Mouse (Mus musculus): Measurements from ENCODE around the gene Usp32.

Usp32 gene

GRCm38 (mm10) chr11:85123267-85123992, 16.5 kb downstream of the Usp32 start:
- no peak for DNase-seq

GRCm38 (mm10) chr11:85122073-85122472, 17.9 kb downstream of the Usp32 start:
- no peak for DNase-seq

DNA sequence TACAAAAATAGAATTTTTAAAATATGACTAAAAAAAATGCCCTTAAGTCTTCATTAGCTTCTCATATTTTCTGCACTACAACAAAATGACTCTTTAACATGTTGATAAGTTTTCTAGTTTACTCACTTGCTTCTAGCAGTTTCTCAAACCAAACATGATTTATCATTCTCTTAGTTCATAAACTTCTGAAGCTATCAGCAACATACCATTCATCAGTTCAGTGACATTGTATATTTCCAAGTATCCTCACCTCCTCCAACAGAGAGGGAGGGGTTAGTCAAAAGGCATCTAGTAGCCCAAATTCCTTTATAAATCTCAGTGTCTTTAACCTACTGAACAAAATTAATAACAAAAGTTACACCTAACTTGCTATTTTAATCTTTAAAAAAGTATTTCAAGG, 22.8 kb downstream of the Usp32 start:
- DNase-seq = no peak

DNA sequence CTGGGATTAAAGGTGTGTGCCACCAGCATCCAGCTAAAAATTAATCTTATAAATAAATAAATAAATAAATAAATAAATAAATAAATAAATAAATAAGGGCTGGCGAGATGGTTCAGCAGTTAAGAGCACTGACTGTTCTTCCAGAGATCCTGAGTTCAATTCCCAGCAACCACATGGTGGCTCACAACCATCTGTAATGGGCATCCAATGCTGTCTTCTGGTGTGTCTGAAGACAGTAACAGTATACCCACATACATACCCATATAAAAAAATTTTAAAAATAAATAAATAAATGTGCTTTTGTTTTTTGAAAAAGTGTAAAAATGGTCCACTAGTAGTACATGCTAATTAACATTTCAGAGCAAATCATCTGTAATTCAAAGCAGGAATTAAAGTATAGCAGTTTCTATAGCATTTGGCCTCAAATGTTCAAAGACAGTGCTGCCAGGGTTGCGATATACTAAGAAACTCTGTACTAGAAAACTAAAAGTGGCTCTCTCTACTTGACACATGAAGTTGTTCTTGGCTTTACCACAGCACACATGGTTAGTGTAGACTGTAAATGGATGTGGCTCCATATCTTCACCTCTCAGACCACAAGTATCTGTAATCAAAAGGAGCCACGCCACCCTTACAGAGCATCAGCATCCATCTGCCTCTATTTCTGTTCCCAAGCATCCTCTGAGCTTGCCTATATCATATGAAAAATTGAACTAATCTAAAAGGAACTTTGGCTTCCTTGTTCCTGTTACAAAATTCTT, 23.7 kb downstream of the Usp32 start:
- no peak for DNase-seq

DNA sequence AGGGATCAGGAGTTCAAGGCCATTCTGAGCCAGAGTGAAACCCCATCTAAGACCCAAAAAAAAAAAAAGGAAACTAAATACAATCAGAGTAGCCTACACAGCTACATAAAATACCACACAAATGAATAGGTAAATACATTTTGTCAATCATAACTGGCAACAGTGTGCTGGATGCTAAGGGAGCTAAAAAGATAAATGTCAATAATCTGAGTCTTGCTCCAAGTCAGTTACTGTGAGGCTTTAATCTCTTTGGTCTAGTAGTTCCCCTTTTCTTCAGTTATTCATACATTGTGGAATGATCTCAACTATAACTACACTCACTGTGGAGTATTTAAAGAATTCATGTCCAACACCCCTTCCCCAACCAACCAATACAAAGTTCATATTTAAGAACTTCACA, 30.0 kb downstream of the Usp32 start:
- DNase-seq = no peak

DNA sequence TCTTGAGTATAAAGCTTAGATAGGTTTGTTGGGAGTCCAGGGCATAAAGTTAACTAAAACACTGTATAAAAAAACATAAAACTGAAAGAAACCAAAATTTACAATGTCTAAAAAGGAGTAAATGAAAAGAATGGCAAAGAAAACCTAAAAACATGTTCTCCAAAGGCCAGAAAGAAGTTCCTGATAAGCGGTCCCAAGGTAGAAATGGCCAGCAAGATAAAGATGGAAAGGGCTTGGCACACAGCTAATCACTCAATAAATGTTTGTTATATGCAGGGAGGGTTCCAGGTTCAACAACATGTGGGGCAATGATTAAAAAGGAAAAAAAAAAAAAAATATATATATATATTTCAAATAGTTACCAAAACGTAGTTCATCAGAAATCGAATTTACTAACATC, 32.7 kb downstream of the Usp32 start:
- no peak for DNase-seq

DNA sequence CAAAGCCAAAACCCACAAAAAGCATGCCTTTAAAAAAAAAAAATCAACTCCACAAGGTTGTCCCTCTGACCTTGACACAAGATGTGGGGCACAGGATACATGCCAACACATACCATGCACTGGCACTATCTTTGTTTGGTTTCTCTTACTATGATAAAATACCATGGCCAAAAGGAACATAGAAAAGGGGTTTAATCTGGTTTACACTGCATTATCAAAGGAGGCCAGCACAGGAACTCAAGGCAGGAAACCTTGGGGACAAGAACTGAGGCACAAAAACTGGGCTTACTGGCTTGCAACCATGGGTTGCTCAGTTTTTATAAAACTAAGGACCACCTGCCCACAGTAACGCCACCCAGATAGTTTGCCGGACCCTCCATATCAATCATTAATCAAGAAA, 34.1 kb downstream of the Usp32 start:
- DNase-seq = no peak

- DNase-seq = no peak
Measured at GRCm38 (mm10) chr11:85103763-85104162, 36.2 kb downstream of the Usp32 start.

DNA sequence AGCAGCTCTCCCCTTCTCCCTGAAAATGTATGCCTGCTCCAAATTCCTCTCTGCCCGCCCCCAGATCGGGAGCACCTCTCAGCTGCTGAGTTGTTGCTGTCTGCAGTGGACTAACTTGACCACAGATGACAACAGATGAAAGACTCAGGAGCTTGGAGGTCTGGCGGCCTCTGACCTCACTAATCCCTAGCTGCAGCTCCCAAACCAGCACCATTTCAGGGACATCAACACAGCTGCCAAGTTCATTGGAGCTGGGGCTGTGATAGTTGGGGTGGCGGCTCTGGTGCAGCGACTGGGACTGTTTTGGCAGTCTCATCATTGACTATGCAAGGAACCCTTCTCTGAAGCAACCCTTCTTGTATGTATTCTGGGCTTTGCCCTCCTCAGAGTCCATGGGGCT, 44.8 kb downstream of the Usp32 start:
- DNase-seq = peak; percentile 12

- DNase-seq = no peak
Measured at GRCm38 (mm10) chr11:85086253-85086652, 53.7 kb downstream of the Usp32 start.

DNA sequence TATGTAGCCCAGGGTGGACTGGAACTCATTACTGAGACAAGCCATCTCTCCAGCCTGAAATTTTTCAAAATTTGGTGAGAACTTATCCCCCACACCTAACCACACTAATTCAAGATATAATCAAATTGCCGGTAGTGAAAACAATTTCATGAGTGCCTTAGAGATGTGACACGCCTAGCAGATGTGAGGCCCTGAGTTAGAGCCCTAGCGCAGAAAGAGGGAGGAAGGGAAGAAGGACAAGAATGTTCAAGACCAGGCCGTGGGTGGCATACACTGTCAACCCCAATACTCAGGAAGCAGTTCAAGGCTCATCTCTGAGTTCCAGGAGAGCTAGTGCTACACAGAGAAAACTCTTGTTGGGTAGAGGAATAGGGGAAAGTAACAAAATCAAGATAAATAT, 72.1 kb downstream of the Usp32 start:
- no peak for DNase-seq

DNA sequence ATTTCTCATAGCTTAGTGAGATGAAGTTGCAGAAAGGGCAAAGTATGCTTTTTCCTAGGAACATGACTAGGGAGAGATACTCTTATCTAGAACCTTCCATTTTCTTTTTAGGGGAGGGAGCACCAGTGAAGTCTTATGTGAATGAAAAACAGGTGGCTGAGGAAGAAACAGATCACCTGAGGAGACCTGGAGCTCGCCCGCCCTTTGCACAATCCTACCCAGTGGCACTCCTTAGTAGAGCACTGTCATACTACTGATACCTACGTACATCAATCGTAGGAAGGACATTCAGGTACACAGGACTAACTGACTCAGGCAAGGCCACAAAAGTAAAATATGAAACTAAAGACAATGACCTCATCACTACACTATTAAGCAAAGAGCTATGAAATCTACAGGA, 81.4 kb downstream of the Usp32 start:
- DNase-seq = no peak

- no peak for DNase-seq
Measured at GRCm38 (mm10) chr11:85057544-85057943, 82.4 kb downstream of the Usp32 start.

- DNase-seq = no peak
Measured at GRCm38 (mm10) chr11:85056901-85057300, 83.1 kb downstream of the Usp32 start.

DNA sequence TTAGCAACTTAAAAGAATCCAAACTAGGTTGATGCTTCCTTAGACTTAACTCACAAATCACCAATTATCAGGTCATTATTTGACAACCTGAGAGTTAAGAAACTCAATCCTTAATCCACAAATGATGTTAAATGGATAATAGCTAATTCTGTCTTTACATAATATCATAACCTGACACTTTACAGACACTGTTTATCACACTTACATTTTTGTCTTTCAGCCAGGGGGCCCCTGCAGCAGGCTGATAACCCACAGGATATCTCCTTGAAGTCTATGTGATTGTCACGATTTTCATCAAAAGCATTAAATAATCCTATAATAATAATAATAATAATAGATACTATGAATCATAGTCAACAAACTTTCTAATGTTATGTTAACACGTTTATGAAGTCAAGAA, 84.4 kb downstream of the Usp32 start:
- DNase-seq = no peak

DNA sequence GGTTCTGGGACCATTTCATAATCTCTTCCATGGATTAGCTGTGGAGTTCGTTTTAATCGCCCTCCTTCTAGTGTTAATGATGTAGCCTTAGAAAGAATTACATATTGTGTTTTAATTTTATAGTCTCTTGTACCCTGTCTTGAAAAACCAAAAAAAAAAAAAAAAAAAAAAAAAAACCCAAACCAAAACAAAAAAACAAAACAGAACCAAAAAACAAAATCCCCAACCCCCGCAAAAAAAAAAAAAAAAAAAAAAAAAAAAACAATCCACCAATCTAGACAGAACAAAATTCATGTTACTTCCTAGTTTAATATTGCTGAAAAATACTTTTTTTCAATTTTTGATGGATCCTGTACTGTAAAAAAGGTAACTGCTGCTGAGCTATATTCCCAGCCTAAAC, 100.7 kb downstream of the Usp32 start:
- DNase-seq = no peak

- DNase-seq = no peak
Measured at GRCm38 (mm10) chr11:85013121-85013520, 126.8 kb downstream of the Usp32 start.

DNA sequence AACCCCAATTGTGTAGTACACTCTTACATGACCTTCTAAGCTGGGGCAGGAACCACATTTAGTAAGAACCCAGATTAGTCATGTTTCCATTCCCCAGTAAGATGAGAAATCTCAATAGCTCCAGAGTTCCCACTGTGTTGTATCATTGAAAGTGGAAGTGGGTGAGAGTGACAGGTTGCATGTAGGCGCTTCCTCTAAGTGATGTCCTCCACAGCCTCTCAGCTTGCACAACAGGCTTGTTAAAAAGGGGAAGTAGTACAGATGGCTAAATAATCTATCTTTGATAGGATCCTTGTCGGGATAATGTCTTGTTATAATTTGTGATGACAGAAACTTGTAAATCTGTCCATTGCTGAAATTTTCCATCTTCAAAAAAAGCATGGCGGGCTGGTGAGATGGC, 136.4 kb downstream of the Usp32 start:
- DNase-seq = peak; percentile 69

- DNase-seq = no peak
Measured at GRCm38 (mm10) chr11:84995241-84995640, 144.7 kb downstream of the Usp32 start.

GRCm38 (mm10) chr11:84992996-84993395, 147.0 kb downstream of the Usp32 start:
- no peak for DNase-seq

DNA sequence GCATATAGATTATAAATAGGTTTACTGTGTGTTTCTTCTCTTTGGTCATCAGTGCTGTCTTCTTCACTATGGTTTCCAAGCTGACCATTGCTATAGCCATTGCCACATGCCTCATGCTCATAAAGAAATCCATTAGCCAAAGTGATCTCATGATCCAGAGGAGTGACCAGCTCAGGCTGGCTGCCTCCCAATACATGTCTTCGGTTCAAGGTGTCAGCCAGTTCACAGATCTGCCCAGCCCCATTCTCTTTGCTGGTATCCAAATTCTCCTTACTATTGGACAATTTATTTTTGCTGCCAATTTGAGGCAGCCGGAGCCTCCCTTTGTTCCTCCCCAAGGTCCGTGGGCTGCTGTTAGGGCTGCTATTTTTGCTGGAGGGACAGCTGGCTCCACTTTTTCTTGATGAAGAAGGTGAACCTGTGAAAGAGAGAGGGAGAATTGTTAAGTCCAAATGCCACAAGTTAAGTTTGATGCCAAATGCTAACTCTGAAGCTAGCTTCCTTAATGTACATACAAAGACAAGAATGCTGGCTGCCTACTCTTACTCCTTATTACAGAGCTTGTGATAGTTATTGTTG, 151.5 kb downstream of the Usp32 start:
- peak; percentile 59 for DNase-seq

DNA sequence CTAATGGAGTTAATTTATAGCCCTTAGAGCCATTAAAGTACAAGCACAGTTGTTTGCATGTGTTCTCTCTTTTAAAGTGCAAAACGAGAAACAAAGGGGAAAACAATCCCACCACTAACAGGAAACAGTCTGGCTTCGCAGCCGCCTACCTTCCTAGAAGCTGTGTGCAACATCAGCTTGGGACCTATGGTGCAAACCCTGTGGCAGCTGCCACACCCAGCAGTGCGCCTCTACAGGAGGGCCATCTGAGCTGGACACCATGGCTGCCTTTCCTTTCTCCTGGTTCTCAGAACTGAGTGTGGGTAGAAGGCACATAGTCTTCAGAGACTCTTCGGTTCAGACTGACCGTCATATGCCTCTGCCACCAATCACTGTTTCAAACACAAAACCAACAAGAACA, 154.5 kb downstream of the Usp32 start:
- DNase-seq = no peak

GRCm38 (mm10) chr11:84980697-84981096, 159.3 kb downstream of the Usp32 start:
- DNase-seq = no peak

- no peak for DNase-seq
Measured at GRCm38 (mm10) chr11:84979351-84979750, 160.6 kb downstream of the Usp32 start.

All from right cerebral cortex, adult 18-20 months (tissue).